Mouse (Mus musculus) layer of hippocampus, adult 9-10 months (tissue): Measurements from ENCODE around the gene Rad9a.
A peak's percentile ranks its signal among the peaks of the same experiment; 100 is the strongest.

Experiments used
- DNase-seq: peaks from one replicate; pipeline ENCODE4 v3.0.0; 2022; ENCODE audit warnings: low spot score

The Rad9a gene

DNA sequence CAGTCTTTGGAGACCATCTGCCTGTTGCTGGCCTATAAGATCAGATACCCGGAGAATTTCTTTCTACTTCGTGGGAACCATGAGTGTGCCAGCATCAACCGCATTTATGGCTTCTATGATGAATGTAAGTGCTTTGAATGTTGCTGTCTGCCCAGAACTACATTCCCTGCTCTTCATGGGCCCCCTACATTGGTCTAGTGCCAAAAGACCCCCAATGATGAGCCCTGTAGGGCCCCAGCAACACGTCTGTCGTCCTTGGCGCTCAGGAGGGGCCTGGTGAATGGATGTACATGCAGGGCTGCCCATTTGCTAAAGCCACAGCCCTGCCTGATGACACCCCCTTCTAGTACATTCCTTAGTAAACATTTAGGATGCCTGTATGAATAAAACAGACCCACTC lies 8.3 kb downstream of the Rad9a start:
- DNase-seq: no peak

DNA sequence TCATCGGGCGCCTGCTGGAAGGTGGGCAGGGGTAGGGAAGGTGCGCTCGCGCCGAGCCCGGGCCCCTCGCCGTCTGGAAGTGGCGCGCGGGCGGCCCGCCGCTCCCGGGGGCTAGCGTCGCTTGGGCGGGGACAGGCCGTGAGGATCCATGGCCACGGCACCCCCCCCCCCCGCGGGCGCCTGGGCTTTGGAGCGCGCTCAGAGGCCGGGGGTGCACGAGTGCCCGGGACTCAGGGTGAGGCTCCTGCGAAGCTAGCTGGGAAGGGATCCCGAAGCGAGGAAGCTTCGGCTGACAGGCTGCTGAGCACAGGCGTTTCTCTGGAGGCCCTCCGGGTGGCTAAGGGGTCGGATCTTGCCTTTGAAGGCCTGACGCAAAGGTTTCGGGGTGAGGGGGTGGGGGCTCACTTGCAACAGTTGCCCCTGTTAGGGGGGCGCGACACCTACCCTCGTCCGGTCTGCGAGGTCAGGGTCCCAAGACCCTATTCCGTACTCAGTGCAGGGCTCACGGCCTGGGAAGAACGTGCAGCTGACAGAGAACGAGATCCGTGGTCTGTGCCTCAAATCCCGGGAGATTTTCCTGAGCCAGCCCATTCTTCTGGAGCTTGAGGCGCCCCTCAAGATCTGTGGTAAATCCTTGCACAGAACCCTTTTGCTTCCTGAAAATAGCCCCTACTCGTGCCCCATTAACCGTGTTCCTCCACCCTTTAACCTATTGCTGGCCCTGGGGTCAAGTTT lies 9.0 kb downstream of the Rad9a start:
- no peak for DNase-seq

DNA sequence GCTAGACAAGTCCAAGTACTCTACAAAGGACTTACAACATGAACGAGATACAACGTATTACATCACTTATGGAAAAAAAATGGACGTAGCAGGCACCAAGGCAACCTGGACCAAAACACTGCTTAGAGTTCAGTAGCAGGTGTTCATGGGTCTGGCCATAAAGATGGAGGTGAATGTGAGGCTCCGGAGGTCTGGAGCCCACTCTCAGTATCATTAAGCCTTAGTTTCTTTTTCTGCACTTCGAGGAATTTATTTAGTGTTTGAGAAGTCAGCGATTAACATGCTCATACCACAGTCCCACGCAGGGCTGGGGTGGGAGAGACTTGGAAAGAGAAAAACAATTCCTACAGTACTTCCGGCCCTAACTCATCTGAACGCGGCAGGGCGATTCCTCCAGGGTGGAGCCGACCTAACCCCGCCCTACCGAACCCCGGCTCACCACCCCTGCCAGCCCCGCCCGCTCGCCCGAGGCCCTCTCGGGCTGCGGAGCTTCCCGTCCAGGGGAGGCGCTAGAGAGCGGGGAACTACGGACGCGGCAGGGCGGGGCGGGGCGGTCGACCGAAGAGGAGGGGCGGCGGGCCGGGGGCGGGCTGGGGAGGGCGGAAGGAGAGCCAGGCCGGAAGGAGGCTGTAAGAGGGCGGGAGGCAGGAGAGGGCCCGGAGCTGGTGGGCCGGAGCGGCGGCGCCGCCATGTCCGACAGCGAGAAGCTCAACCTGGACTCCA lies 9.8 kb downstream of the Rad9a start, which contains the start of gene Ppp1ca:
Gene Ppp1ca (plus strand): TSS at position 538 of the 723 bp plus-strand sequence.
- DNase-seq: peak; percentile 77

DNA sequence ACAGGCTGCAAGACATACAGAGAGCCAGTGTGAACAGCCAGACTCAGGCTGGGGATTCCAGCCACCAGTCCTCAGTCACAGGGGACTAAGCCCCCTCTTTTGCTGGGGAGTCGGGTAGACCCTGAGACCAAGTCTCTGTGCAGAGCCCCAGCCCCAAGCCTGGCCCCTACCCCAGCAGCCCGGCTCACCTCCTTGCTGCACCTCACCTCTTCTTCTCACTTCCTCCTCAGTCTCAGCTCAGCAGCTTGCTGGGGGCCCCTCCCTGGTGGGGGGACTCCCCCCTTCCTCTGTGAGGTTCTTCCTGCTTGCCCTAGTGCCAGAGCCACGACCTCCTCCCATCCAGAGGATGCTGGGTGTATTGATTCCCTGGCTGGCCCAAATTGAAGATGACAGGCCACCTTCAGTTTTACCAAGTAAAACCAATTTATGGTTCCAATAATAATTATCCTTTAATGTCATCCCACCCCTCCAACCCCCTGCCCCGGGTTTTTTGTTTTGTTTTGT lies 10.6 kb downstream of the Rad9a start, which contains the start of gene Tbc1d10c:
Gene Tbc1d10c (minus strand): TSS at position 454 of the 504 bp plus-strand sequence.
- DNase-seq: no peak

DNA sequence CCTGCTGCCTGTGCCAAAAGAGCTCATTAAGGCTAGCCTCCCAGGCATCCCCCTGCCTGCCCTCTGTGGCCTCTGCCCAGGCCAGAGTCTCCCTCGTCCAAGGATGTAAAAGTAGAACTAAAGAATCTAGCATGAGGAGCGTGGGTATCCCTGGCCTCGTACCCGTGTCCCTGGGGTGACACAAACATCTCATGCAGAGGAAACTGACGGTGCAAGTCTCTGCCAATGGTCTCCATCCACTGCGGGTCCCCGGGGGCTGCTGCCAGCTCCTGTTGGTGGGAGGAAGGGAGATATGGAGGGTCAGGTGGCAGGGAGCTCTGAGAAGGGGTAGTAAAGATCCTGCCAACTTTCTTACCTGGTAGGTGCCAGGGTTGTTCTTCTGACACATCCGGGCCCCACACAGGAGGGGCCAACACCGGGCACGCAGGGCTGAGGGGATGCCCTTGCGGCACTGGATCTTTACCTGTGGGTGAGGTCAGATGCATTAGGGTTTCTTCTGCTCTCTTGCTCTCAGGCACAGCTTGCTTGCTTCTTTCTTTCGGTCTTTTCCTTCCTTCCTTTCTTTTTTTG lies 12.3 kb downstream of the Rad9a start:
- DNase-seq: no peak

DNA sequence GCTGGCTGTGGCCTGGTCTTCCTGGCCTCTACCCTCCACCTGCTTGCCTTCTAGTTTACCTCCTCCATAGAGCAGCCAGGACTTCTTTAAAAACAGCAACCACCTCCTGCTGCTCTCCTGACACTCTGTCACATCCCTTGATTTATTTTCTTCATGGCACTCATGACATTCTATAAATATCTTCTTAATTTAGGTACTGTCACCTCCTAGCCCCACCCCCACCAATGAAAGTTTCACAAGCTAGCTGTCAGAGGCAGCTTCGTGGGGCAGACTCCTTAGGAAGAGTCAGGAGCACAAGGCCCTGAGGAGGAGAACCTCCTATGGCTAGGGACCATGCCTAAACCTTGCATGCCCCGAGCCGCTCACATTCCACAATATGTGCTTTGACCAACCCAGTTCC lies 14.2 kb downstream of the Rad9a start:
- no peak for DNase-seq

DNA sequence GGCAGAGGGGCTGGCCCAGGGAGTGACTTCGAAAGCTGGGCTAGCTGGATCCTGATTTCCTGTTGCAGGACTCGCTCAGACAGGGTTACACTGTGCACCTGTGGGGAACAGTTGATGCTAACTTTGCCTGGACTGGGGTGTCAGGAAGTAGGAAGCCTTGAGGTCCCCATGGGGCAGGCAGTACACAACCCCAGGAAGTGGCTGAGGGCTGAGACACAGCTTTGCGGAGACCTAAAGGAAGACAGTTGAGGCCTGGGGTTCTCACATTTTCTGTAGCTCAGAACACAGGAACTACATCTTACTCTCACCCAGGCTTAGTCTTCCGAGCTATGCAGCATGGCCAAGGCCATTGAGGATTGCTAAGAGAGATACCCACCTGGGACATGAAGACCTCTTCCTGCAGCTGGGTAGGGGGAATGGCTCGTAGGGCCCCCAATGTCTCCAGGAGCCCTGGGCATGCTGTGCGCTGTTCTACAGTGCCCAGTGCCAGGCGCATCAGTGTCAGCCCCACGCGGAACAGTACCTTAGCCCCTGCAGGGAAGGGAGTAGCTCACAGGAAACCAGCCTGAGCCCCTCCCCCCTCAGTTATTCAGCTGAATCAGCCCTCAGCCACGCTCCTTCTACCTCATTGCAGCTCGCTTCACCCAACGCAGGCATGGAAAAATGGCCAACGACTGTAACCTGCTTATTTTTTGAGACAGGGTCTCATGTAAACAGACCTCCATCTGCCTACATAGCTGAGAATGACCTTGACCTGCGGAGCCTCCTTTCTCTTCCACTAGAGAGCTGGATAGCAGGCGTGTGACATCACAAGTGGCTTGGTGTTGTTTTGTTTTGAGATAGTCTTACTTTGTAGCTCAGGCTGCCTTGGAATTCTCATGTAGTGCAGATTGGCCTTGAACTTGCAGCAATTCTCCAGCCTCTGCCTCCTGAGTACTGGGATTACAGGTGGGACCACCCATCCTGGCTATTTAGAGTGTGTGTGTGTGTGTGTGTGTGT lies 16.2 kb downstream of the Rad9a start:
- DNase-seq: no peak

DNA sequence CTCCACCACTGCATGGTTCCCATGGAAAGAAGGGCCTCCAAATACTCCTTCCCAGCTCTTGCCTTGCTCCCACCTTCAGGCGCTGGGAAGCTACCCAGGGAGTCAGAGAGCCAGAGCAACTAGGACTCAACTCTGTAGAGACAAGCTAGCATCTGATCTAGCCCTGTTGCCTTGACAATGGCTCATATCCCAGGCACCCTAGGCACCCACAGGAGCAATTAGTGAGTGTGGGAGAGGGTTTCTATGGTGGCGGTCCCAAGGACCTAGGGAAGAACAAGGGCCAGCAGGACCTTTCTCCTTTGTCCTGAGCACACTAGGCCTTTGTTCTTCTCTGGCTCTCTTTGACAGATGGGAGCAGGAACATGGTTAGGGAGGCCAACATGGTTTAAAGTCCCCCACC lies 17.8 kb downstream of the Rad9a start:
- DNase-seq: no peak

DNA sequence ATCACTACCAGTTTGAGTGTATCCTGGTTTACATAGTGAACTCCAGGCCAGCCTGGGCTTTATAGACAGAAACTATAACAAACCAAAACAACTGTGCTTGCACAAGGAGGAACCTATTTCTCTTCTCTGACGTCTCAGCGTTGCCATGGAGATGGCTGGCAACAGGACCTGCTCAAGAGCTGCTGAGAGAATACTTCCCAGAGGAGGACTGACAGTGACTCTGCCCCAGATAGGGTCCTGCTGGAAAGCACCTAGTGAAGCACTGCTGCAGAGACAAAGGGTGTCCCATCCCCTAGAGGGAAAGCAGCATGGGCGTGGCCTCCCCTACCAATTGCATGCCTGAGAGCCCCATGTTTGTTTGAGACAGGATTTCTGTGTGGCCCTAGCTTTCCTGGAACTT lies 19.6 kb downstream of the Rad9a start:
- no peak for DNase-seq

DNA sequence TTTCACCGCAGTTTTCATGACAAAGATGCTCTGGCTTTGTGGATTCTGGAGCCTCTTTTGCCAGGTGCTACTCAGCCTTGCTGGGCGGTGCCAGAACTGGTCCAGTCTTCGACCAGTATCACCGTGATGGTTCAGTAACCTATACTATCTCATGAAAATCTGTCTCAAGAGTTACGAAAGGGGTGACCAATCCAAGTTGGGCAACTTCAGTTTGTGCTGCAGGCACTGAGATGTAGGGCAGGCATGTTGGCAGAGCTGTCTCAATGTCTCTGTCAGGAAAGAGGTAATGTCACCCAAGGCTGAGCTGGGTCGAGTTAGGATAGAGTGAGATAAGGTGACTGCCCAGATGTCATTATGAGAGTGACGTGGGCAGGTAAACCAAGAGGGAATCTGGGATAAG lies 21.1 kb downstream of the Rad9a start:
- DNase-seq: no peak

DNA sequence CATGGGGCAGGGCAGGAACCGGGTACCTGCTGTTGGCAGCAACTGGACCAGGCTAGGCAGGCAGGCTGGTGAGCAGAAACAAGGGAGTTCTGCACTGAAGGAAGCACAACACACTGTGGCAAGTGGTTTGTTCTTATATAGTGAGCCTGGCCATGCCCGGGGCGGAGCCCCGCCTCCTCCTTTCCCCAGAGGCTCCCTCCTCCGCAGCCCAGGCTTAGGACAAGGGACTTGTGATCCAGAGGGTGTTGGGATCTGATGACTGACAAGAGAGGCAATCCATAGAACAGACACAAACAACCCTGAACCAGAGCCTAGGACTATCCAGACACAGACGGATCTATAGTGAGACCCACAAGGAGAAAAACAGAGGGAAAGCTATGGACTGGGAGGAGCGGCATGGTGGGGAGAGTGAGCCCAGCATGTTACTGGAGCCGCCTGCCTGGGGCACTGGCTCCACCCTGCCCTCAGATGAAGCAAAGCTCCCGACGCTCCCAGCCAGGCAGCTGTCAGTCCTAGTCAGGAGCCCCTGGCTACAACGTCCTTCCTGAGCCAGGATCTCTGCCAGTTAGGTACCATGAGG lies 26.0 kb downstream of the Rad9a start, which contains the start of gene Carns1:
Gene Carns1 (minus strand): TSS at position 112 of the 580 bp plus-strand sequence.
- DNase-seq: no peak

DNA sequence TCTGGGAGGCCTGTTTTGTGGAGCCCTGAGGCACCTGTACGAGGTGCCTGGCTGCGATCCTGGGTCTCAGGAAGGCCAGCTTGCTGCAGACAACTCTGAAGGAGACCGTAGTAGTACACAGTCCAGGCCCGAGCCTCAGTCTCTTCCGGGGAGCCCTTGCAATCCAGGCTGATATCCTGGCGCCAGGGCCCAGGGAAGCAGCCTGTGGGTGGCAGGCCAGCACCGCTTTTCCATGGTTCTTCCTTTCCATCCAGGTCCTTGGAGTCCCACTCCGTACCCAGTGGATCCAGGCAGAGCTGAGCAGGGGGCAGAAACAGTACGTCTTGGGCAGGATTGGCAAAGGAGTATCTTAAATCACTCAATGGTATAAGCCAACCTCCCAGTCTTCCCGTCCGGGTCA lies 28.5 kb downstream of the Rad9a start:
- no peak for DNase-seq

DNA sequence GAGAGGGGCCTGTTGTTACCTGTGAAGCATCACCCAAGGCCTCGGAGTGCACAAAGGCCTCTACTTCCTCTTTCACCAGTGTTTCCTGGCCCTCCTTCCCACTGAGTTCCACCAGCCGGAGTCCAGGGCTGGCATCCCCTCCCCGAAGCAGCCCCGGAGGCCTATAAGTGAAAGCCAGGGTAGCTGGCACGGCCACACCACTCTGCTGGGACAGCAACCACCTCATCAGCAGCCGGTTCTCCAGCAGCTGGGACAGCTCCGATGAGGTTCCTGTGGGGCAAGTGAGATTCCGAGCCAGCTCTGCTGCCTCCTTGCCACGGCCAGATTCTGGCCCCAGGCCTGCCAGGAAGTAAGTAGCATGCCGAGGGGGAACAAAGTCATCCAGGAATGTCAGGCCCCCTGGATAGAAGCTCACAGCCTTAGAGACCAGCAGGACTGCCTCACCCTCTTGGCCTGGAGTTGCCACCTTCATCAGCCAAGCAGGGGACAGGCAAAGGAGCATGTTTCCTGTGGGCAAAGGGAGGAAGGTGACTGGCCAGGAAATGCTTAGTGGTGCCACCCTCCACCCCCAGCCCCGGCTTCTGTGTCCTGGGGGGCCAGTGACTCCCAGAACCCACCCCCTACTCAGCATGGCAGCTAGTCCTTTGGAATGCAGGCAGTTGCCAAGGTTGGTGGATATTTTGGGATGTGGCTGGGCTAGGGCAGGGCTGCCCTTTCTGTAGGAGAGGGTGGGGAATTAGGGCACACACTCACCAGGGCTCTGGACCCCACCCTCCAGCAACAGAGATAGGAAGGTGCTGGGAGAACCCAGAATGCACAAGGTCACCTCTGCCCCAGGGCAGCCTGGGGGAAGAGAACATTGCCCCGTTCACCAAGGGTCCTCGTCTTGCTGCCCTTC lies 29.8 kb downstream of the Rad9a start:
- DNase-seq: no peak

DNA sequence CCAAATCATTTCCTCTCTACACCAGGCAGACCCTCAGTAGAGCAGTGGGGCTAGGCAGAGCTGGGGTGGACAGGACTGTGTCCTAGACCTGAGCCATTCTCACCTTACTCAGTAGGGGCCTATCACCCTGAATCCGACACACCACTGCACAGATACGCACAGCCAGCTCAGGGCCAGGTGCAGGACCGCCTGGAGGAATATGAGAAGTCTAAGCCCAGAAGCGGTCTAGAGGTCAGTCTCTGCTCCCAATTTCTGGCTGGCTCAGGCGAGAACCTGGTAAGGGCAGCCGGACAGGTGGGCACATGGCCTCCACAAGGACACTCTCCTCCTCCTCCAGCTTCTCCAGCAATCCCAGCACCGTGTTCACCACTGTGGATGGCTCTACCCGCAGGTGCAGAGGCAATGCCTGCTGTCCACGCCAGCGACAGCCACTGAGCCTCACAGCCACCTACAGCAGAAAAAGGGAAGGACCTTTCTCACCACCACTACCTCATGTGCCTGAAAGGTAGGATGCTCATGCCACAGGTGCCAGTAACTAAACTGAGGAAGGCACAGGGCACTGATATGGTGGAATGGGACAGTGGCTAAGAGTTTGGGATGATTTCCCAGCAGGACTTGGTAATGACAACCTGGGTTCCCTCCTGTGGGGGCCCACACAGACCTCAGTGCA lies 30.6 kb downstream of the Rad9a start:
- no peak for DNase-seq

DNA sequence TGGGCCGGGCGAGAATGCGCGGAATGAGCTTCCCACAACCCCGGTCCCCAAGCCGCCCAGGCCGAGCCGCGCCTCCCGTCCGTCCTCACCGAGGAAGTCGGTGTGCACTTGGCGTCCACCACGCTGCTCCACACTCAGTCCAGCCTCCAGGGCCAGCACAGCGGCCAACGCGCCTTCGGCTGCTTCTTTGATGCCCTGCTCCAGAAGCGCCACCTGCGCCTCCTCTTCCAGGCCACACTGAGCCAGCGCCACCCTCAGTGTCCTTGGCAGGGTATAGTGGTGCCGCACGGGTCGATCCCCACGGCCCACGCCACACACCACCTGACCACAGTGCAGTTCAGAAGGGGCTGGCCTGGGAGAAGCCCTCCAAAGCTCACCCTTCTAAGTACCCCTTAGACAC lies 31.7 kb downstream of the Rad9a start:
- no peak for DNase-seq

DNA sequence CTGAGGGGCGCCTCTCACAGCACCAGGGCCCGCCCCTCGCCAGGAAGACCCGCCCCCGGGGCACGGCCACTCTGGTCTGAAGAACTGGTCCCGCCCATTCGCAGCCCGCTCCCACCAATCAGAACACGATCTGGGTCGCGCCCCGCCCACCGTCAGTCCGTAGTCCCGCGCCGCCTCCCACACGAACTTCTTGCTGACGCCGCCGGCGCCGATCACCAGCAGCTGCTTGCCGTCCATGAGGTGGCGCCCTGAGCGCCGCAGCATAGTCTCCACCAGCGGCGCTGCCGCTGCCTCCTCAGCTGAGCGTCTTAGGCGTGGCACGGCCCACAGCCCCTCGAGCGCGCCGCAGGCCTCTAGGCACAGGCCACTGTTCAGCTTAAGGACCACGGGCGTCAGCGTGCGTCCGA lies 32.1 kb downstream of the Rad9a start:
- peak; percentile 99 for DNase-seq

DNA sequence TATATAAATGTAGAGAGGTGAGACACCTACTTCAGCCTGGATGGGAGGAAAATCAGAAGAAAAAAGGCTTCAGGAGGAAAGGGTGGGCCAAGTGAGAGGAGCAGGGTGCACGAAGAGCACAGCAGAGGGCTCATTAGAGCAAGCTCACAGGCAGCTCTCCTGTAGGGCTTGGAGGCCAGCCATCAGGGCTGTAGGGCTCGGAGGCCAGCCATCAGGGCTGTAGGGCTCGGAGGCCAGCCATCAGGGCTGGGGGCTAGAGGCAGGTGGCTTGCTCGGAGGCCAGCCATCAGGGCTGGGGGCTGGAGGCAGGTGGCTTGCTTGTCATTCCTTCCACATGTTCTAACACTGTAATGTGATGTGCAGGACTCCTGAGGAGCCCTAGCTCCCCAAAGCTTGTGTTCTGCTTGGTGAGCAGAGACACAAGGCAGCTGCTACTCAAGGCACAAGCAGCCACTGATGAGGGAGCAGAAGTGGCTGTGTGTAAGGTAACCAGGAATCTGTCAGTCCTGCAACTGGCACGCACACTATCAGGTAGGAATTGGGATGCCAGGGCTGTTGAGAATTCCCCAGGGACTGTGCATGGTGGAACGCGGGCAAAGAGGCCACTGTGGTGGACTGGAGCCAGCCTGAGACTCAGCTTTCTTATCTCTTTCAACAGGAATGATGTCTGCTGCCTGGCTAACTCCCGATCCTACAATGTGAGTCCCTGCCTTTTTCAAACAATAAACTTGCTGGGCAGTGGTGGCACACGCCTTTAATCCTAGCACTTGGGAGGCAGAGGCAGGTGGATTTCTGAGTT lies 34.6 kb downstream of the Rad9a start:
- no peak for DNase-seq

DNA sequence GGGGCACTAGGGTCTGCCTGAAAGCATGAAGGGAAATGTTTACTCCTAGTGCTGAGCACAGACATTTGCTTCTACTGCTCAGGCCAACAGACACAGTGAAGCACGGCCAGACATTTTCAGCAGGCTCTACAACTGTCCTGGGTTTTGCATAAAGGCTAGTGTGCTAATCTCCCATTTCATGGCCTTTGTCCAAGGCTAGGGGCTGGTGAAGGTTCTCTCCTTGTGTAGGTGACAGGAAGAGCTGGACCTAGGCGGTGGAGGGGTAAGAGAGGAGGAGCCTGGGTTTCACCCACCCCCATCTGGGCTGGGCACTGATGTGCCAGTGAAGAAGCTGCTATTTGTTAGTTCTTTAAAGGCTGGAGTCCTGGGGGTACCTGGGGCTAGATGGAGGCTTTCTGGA lies 36.7 kb downstream of the Rad9a start:
- no peak for DNase-seq

DNA sequence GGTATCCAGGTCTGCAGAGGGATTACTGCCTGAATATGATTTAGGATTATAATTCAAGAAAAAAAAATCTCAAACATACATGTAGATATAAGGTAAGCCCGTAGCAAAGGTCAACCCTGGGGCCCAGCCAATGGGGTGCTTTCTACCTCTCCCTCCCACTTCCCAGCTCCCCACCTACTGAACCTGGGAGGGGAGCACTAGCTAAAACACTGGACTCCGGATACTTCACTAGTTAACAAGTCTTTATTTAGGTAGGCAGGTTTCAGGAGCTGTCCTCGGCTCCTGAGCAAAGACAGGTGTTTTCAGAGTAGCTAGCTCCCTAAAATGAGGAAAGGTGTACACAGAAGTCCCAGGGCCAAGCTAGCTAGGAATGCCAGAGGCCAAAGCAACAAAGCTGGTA lies 37.4 kb downstream of the Rad9a start:
- DNase-seq: no peak
